Mouse (Mus musculus): ENCODE results near the gene Scd2. TPM values are rescaled to one million over a fixed set of nuclear protein-coding genes. Genes with fewer than 3 reads are reported as not detected.

Gene Scd2
- polyA plus RNA-seq, 1 experiment from 2014 or later = 290 TPM

- H3K4me1 ChIP-seq (replicated peaks; ENCODE audit: control insufficient read depth, insufficient read depth, low read length) = peaks cover 16% of the 10 kb centered on the region
- whole genome bisulfite sequencing = 52% methylated on average over 8 of the region's 8 CpGs
- no peak overlapping the region for H3K4me2 ChIP-seq (ENCODE audit: low read length)
- peaks cover 5% of the 10 kb centered on the region; the same call in 1 of the 2 replicates for H3K36me3 ChIP-seq (ENCODE audit: control insufficient read depth, insufficient read depth)
- no peak for ATAC-seq
- no peak overlapping the region for H3K4me3 ChIP-seq (replicated peaks; ENCODE audit: low read length)
- H3K9me3 ChIP-seq (ENCODE audit: control insufficient read depth, low read length) = no peaks in the 10 kb centered on the region
- no peak overlapping the region for H3K27ac ChIP-seq (ENCODE audit: low read length)
- no peaks in the 10 kb centered on the region for H3K27me3 ChIP-seq (replicated peaks; ENCODE audit: control insufficient read depth, insufficient read depth, low read length)
- no peak overlapping the region for H3K9ac ChIP-seq (replicated peaks; ENCODE audit: low read depth, low read length)
These were observed 18.0 kb downstream of the Scd2 start for GRCm38 (mm10) chr19:44311306-44312006.

- H3K4me1 ChIP-seq (replicated peaks; ENCODE audit: control insufficient read depth, insufficient read depth, low read length) = peaks cover 16% of the 10 kb centered on the region
- H3K4me2 ChIP-seq (ENCODE audit: low read length) = no peak overlapping the region
- H3K9me3 ChIP-seq (ENCODE audit: control insufficient read depth, low read length) = no peaks in the 10 kb centered on the region
- no peaks in the 10 kb centered on the region for H3K27me3 ChIP-seq (replicated peaks; ENCODE audit: control insufficient read depth, insufficient read depth, low read length)
- H3K4me3 ChIP-seq (replicated peaks; ENCODE audit: low read length) = no peak overlapping the region
- no peaks in the 10 kb centered on the region for H3K36me3 ChIP-seq (ENCODE audit: control insufficient read depth, insufficient read depth)
- H3K27ac ChIP-seq (ENCODE audit: low read length) = no peak overlapping the region
- WGBS = 17% methylated on average over 4 of the region's 4 CpGs
- H3K9ac ChIP-seq (replicated peaks; ENCODE audit: low read depth, low read length) = no peak overlapping the region
- ATAC-seq = no peak
These were observed 18.5 kb downstream of the Scd2 start for GRCm38 (mm10) chr19:44312007-44312360.

GRCm38 (mm10) chr19:44313066-44313465 lies 19.6 kb downstream of the Scd2 start:
- ATAC-seq = no peak
- Histone ChIP-seq H3K4me2 (ENCODE audit: low read length) (no peak overlapping the region), H3K27ac (ENCODE audit: low read length) (no peak overlapping the region), H3K36me3 (ENCODE audit: control insufficient read depth, insufficient read depth) (no peaks in the 10 kb centered on the region), H3K4me3 (replicated peaks; ENCODE audit: low read length) (no peak overlapping the region), H3K9ac (replicated peaks; ENCODE audit: low read depth, low read length) (no peak overlapping the region), H3K4me1 (replicated peaks; ENCODE audit: control insufficient read depth, insufficient read depth, low read length) (peaks cover 16% of the 10 kb centered on the region), H3K27me3 (replicated peaks; ENCODE audit: control insufficient read depth, insufficient read depth, low read length) (no peaks in the 10 kb centered on the region), H3K9me3 (ENCODE audit: control insufficient read depth, low read length) (no peaks in the 10 kb centered on the region)
- WGBS = 57% methylated on average over 3 of the region's 3 CpGs

- peak overlapping the region; percentile 96 for H3K4me2 ChIP-seq (ENCODE audit: low read length)
- H3K4me3 ChIP-seq (replicated peaks; ENCODE audit: low read length) = peak overlapping the region; percentile 61
- no peaks in the 10 kb centered on the region for H3K27me3 ChIP-seq (replicated peaks; ENCODE audit: control insufficient read depth, insufficient read depth, low read length)
- H3K4me1 ChIP-seq (replicated peaks; ENCODE audit: control insufficient read depth, insufficient read depth, low read length) = peaks cover 16% of the 10 kb centered on the region
- H3K9me3 ChIP-seq (ENCODE audit: control insufficient read depth, low read length) = peaks cover 3% of the 10 kb centered on the region
- WGBS = 2% methylated on average over 18 of the region's 18 CpGs
- H3K9ac ChIP-seq (replicated peaks; ENCODE audit: low read depth, low read length) = peak overlapping the region; percentile 64
- no peaks in the 10 kb centered on the region for H3K36me3 ChIP-seq (ENCODE audit: control insufficient read depth, insufficient read depth)
- H3K27ac ChIP-seq (ENCODE audit: low read length) = no peak overlapping the region
- peak; percentile 92 for ATAC-seq
These were observed 20.9 kb downstream of the Scd2 start for GRCm38 (mm10) chr19:44314327-44314759.

- peak; percentile 74 for ATAC-seq
- Histone ChIP-seq H3K9me3 (ENCODE audit: control insufficient read depth, low read length) (peaks cover 3% of the 10 kb centered on the region), H3K36me3 (ENCODE audit: control insufficient read depth, insufficient read depth) (no peaks in the 10 kb centered on the region), H3K9ac (replicated peaks; ENCODE audit: low read depth, low read length) (peak overlapping the region; percentile 64), H3K27me3 (replicated peaks; ENCODE audit: control insufficient read depth, insufficient read depth, low read length) (no peaks in the 10 kb centered on the region), H3K27ac (ENCODE audit: low read length) (no peak overlapping the region), H3K4me1 (replicated peaks; ENCODE audit: control insufficient read depth, insufficient read depth, low read length) (peaks cover 16% of the 10 kb centered on the region), H3K4me3 (replicated peaks; ENCODE audit: low read length) (peak overlapping the region; percentile 61), H3K4me2 (ENCODE audit: low read length) (peak overlapping the region; percentile 96)
- 0% methylated on average over 11 of the region's 11 CpGs for WGBS
These were observed 21.5 kb downstream of the Scd2 start for GRCm38 (mm10) chr19:44314871-44315414.

- Histone ChIP-seq H3K4me3 (replicated peaks; ENCODE audit: low read length) (no peak overlapping the region), H3K4me2 (ENCODE audit: low read length) (no peak overlapping the region), H3K9ac (replicated peaks; ENCODE audit: low read depth, low read length) (no peak overlapping the region), H3K4me1 (replicated peaks; ENCODE audit: control insufficient read depth, insufficient read depth, low read length) (peaks cover 10% of the 10 kb centered on the region), H3K36me3 (ENCODE audit: control insufficient read depth, insufficient read depth) (no peaks in the 10 kb centered on the region), H3K9me3 (ENCODE audit: control insufficient read depth, low read length) (peaks cover 3% of the 10 kb centered on the region), H3K27me3 (replicated peaks; ENCODE audit: control insufficient read depth, insufficient read depth, low read length) (no peaks in the 10 kb centered on the region), H3K27ac (ENCODE audit: low read length) (no peak overlapping the region)
- 70% methylated on average over 5 of the region's 5 CpGs for WGBS
- no peak for ATAC-seq
These were observed 23.4 kb downstream of the Scd2 start for GRCm38 (mm10) chr19:44316752-44317315.

- peaks cover 3% of the 10 kb centered on the region for H3K9me3 ChIP-seq (ENCODE audit: control insufficient read depth, low read length)
- WGBS = 77% methylated on average over 5 of the region's 5 CpGs
- H3K9ac ChIP-seq (replicated peaks; ENCODE audit: low read depth, low read length) = no peak overlapping the region
- no peak overlapping the region for H3K4me3 ChIP-seq (replicated peaks; ENCODE audit: low read length)
- H3K27me3 ChIP-seq (replicated peaks; ENCODE audit: control insufficient read depth, insufficient read depth, low read length) = no peaks in the 10 kb centered on the region
- no peak for ATAC-seq
- H3K4me2 ChIP-seq (ENCODE audit: low read length) = no peak overlapping the region
- peaks cover 10% of the 10 kb centered on the region for H3K4me1 ChIP-seq (replicated peaks; ENCODE audit: control insufficient read depth, insufficient read depth, low read length)
- H3K27ac ChIP-seq (ENCODE audit: low read length) = no peak overlapping the region
- H3K36me3 ChIP-seq (ENCODE audit: control insufficient read depth, insufficient read depth) = no peaks in the 10 kb centered on the region
These were observed 23.9 kb downstream of the Scd2 start for GRCm38 (mm10) chr19:44317391-44317790.

- no peaks in the 10 kb centered on the region for H3K27me3 ChIP-seq (replicated peaks; ENCODE audit: control insufficient read depth, insufficient read depth, low read length)
- H3K4me3 ChIP-seq (replicated peaks; ENCODE audit: low read length) = no peak overlapping the region
- no peak overlapping the region for H3K4me2 ChIP-seq (ENCODE audit: low read length)
- ATAC-seq = no peak
- H3K4me1 ChIP-seq (replicated peaks; ENCODE audit: control insufficient read depth, insufficient read depth, low read length) = peaks cover 10% of the 10 kb centered on the region
- no peaks in the 10 kb centered on the region for H3K36me3 ChIP-seq (ENCODE audit: control insufficient read depth, insufficient read depth)
- H3K9ac ChIP-seq (replicated peaks; ENCODE audit: low read depth, low read length) = no peak overlapping the region
- no peak overlapping the region for H3K27ac ChIP-seq (ENCODE audit: low read length)
- H3K9me3 ChIP-seq (ENCODE audit: control insufficient read depth, low read length) = peaks cover 3% of the 10 kb centered on the region
These were observed 25.1 kb downstream of the Scd2 start for GRCm38 (mm10) chr19:44318545-44318944.

GRCm38 (mm10) chr19:44320316-44320715 lies 26.8 kb downstream of the Scd2 start:
- WGBS = 81% methylated on average over 3 of the region's 3 CpGs
- H3K4me3 ChIP-seq (replicated peaks; ENCODE audit: low read length) = no peak overlapping the region
- H3K4me2 ChIP-seq (ENCODE audit: low read length) = no peak overlapping the region
- no peak for ATAC-seq
- no peaks in the 10 kb centered on the region for H3K27me3 ChIP-seq (replicated peaks; ENCODE audit: control insufficient read depth, insufficient read depth, low read length)
- peaks cover under 1% of the 10 kb centered on the region; the same call in 1 of the 2 replicates for H3K4me1 ChIP-seq (replicated peaks; ENCODE audit: control insufficient read depth, insufficient read depth, low read length)
- no peaks in the 10 kb centered on the region for H3K36me3 ChIP-seq (ENCODE audit: control insufficient read depth, insufficient read depth)
- peaks cover 3% of the 10 kb centered on the region for H3K9me3 ChIP-seq (ENCODE audit: control insufficient read depth, low read length)
- no peak overlapping the region for H3K27ac ChIP-seq (ENCODE audit: low read length)
- no peak overlapping the region for H3K9ac ChIP-seq (replicated peaks; ENCODE audit: low read depth, low read length)

Measured in forebrain, embryonic 16.5 days (tissue).